Mouse (Mus musculus) colon, adult 2 months (tissue): Measurements from ENCODE around the gene Glo1. TPM values are rescaled to one million over a fixed set of nuclear protein-coding genes. Genes with fewer than 3 reads are reported as not detected.

Experiments used
- polyA plus RNA-seq: library from polyadenylated mRNA; depleted of rRNA; stranded (reverse); fragments of >200 nt; gene quantifications from 2 replicates; pipeline ENCODE4 v1.2.3, GENCODE M21; 2012; rRNA removed

Glo1 gene
- polyA plus RNA-seq, result 35.5 and 39.1 TPM in 2 replicates

GRCm38 (mm10) chr17:30626719-30627118 is at the start of gene Glo1:
Gene Glo1 (minus strand): TSS chr17:30626871.

DNA sequence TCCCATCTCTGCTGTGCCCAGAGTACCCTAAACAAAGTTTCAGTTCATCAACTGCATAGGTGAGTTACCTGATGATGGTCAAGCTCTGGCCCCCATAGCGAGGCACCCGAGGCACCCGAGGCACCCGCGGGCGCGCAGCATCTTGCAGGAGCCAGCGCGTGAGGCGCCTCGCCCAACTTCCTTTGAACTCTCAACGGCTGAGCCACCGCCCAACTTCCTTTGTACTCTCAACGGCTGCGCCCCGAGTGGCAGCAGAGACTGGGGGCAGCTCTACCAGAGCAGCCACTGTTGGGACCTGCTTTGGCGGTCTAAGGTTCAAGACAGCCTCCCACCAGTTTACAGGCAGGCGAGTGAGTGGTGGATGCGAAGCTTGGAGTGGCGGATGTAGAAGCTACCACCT is 2.5 kb downstream of the Glo1 start, which contains the start of gene Dnah8:
Gene Dnah8, plus strand, starts transcription at position 223 of the 400 bp plus-strand sequence.

GRCm38 (mm10) chr17:30575941-30576773 is 50.5 kb downstream of the Glo1 start, which contains the start of gene Btbd9:
Gene Btbd9 (minus strand): TSS chr17:30576488.

Other genes with a start within 250 kb of the Glo1 start
- gene Btbd9, start 50.4 kb downstream of the Glo1 start, polyA plus RNA-seq, result 21.6 and 34.6 TPM in 2 replicates
- gene Dnah8, start 2.5 kb downstream of the Glo1 start, polyA plus RNA-seq, result 5.0 and 5.9 TPM in 2 replicates